ENCODE assay signal across 8 mouse cellular contexts in the genomic region with DNA sequence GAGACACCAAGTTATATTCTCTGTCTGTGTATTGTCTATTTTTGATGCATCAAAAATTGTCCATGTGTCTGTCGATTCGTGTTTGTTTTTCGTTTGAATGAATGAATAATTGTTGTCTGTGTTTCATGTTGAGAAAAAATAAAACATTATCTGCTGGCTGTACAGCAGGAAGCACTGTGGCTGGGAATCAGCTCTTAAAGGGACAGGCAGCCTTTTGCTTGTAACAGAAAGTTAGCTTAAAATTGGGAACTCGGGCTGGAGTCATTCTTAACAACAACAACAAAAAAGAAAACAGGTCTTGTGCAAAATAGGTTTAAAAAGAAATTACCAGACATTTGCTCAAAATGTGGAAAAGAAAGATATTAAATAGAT. TPM values are rescaled to one million over a fixed set of nuclear protein-coding genes. Genes with fewer than 3 reads are reported as not detected.
A peak's percentile ranks its signal among the peaks of the same experiment; 100 is the strongest.
DNase-seq lines count a peak whose midpoint lies in the region; ATAC-seq lines count a peak whose summit lies in the region.

No protein-coding gene starts in this region.

- WGBS in liver, embryonic 11.5 days: 2% methylated on average over 4 of the region's 4 CpGs
- under 1% methylated on average over 4 of the region's 4 CpGs for WGBS in stomach, embryonic 16.5 days

- no peak for ATAC-seq in erythroblast, adult 5-6 weeks (replicated peaks; ENCODE audit: low FRiP score, poor library complexity, severe bottlenecking)
- ATAC-seq in liver, embryonic 11.5 days (replicated peaks; ENCODE audit: low FRiP score): peak; percentile 52
- no peak for ATAC-seq in stomach, embryonic 16.5 days (ENCODE audit: insufficient read depth, low FRiP score)

- intact Hi-C loops in gastrocnemius, postnatal 14 days (cut with DNase I; ENCODE audit: low total_unique reads): no loop called here
- intact Hi-C loops in left cerebral cortex, postnatal 25 days (cut with DNase I): loop anchor here (10.0 kb wide), 1 partner anchor 722 kb away; the partner anchor contains the start of gene Ttc5

- H3K4me3 ChIP-seq in erythroblast, embryonic 14.5 days (replicated peaks): peak overlapping the region; percentile 65
- peak overlapping the region; percentile 69 for H3K4me3 ChIP-seq in liver, embryonic 11.5 days (ENCODE audit: low read depth, low read length)
- peak overlapping the region; percentile 77 for H3K4me3 ChIP-seq in stomach, embryonic 16.5 days (replicated peaks; ENCODE audit: low read length)

- peak overlapping the region; percentile 74; the same call in 1 of the 2 replicates for H3K9ac ChIP-seq in liver, embryonic 11.5 days (ENCODE audit: low read depth, low read length)
- peak overlapping the region; percentile 78; the same call in 1 of the 2 replicates for H3K9ac ChIP-seq in stomach, embryonic 16.5 days (ENCODE audit: low read length)

- H3K27ac ChIP-seq in liver, embryonic 11.5 days (ENCODE audit: low read depth, low read length): peak overlapping the region; percentile 84; the same call in 1 of the 2 replicates
- H3K27ac ChIP-seq in stomach, embryonic 16.5 days (ENCODE audit: low read length): no peak overlapping the region

- H3K4me1 ChIP-seq in erythroblast, embryonic 14.5 days (ENCODE audit: control insufficient read depth): peaks cover 3% of the 10 kb centered on the region; the same call in 1 of the 2 replicates
- H3K4me1 ChIP-seq in liver, embryonic 11.5 days (replicated peaks; ENCODE audit: control insufficient read depth, insufficient read depth, low read length): no peaks in the 10 kb centered on the region
- H3K4me1 ChIP-seq in stomach, embryonic 16.5 days (ENCODE audit: control insufficient read depth, insufficient read depth, low read length): no peaks in the 10 kb centered on the region

- H3K27me3 ChIP-seq in erythroblast, embryonic 14.5 days (ENCODE audit: control insufficient read depth): no peaks in the 10 kb centered on the region
- no peaks in the 10 kb centered on the region for H3K27me3 ChIP-seq in liver, embryonic 11.5 days (replicated peaks; ENCODE audit: control insufficient read depth, insufficient read depth, low read length)
- no peaks in the 10 kb centered on the region for H3K27me3 ChIP-seq in stomach, embryonic 16.5 days (ENCODE audit: control insufficient read depth, insufficient read depth, low read length)

- peak overlapping the region; percentile 87 for H3K4me2 ChIP-seq in liver, embryonic 11.5 days
- H3K4me2 ChIP-seq in stomach, embryonic 16.5 days (ENCODE audit: low read depth, low read length): peak overlapping the region; percentile 70

- no peaks in the 10 kb centered on the region for H3K36me3 ChIP-seq in erythroblast, embryonic 14.5 days (ENCODE audit: control insufficient read depth)
- no peaks in the 10 kb centered on the region for H3K36me3 ChIP-seq in liver, embryonic 11.5 days (ENCODE audit: control insufficient read depth, insufficient read depth, low read length)
- no peaks in the 10 kb centered on the region for H3K36me3 ChIP-seq in stomach, embryonic 16.5 days (ENCODE audit: control insufficient read depth, insufficient read depth, low read length)

- peak; percentile 1 for DNase-seq in right cerebral cortex, postnatal 4 days
- DNase-seq in right cerebral cortex, adult 2 months (ENCODE audit: low spot score in 2 of 2): no peak
- DNase-seq in liver, embryonic 11.5 days (ENCODE audit: low spot score): no peak
- no peak for DNase-seq in gastrocnemius, postnatal 14 days
- no peak for DNase-seq in left cerebral cortex, postnatal 25 days (ENCODE audit: low spot score in 2 of 2)

- H3K9me3 ChIP-seq in erythroblast, embryonic 14.5 days (ENCODE audit: control insufficient read depth, low read length): no peaks in the 10 kb centered on the region
- no peaks in the 10 kb centered on the region for H3K9me3 ChIP-seq in liver, embryonic 11.5 days (ENCODE audit: control insufficient read depth, low read length)
- no peaks in the 10 kb centered on the region for H3K9me3 ChIP-seq in stomach, embryonic 16.5 days (replicated peaks; ENCODE audit: control insufficient read depth, low read length)

RNA-seq across cellular contexts. Expression of gene Olfr725, which starts 22.5 kb away (rescaled TPM):
- not detected in 2 replicates for polyA plus RNA-seq in erythroblast, embryonic 14.5 days (2012)
- total RNA-seq in erythroblast, adult 5-6 weeks (2015; ENCODE audit: low replicate concordance): not detected in 2 replicates
- 0.42 TPM in 1 of 2 replicates, not detected in the other for total RNA-seq in erythroblast, adult 5-6 weeks (2017; ENCODE audit: low replicate concordance)
- polyA plus RNA-seq in liver, embryonic 11.5 days (2014; fragmentation: Nextera tagmentation; extraction: Ambion mirVana): not detected in 2 replicates
- not detected in 2 replicates for polyA plus RNA-seq in stomach, embryonic 16.5 days (2015; fragmentation: Nextera tagmentation; extraction: Ambion mirVana)
- total RNA-seq in gastrocnemius, postnatal 14 days (2021): not detected
- not detected for total RNA-seq in left cerebral cortex, postnatal 25 days (2021)

RNA-seq across cellular contexts. Expression of gene Olfr726, which starts 28.0 kb away (rescaled TPM):
- 0.02 TPM in 1 of 2 replicates, not detected in the other for polyA plus RNA-seq in erythroblast, embryonic 14.5 days (2012)
- total RNA-seq in erythroblast, adult 5-6 weeks (2015; ENCODE audit: low replicate concordance): not detected in 2 replicates
- not detected in 2 replicates for total RNA-seq in erythroblast, adult 5-6 weeks (2017; ENCODE audit: low replicate concordance)
- polyA plus RNA-seq in liver, embryonic 11.5 days (2014; fragmentation: Nextera tagmentation; extraction: Ambion mirVana): not detected in 2 replicates
- not detected in 2 replicates for polyA plus RNA-seq in stomach, embryonic 16.5 days (2015; fragmentation: Nextera tagmentation; extraction: Ambion mirVana)
- total RNA-seq in gastrocnemius, postnatal 14 days (2021): not detected
- not detected for total RNA-seq in left cerebral cortex, postnatal 25 days (2021)
